Mouse (Mus musculus): ENCODE measurements around the gene Rexo2.

GRCm38 (mm10) chr9:48472441-48473025 lies 7.9 kb downstream of the Rexo2 start:
- no peak for TF ChIP-seq CTCF (IDR thresholded peaks at IDR 0.05)
- TF ChIP-seq EP300 (IDR thresholded peaks at IDR 0.05; ENCODE audit: insufficient read depth, low read depth, low read length) = no peak
- TF ChIP-seq POLR2A (IDR thresholded peaks at IDR 0.05; ENCODE audit: insufficient read depth, low read depth, low read length) = no peak

Measured in heart, adult 2 months (tissue).